Mouse (Mus musculus) gastrocnemius, postnatal 36 days (tissue): Measurements from ENCODE around the gene Ptpdc1. TPM values are rescaled to one million over a fixed set of nuclear protein-coding genes. Genes with fewer than 3 reads are reported as not detected.

ENCODE experiments used
- microRNA-seq, 2 experiments: library from miRNA; unstranded; fragments of <30 nt; microRNA quantifications; one replicate each; pipeline ENCODE4 v1.2.0; 2021
- total RNA-seq, 2 experiments: library from RNA; stranded (reverse); gene quantifications; 2 replicates each; pipeline ENCODE4 v1.2.3; 2021

The Ptpdc1 gene
- total RNA-seq, 2 experiments from 2014 or later: 3.4 to 3.8 TPM

Small RNA genes lying within 50 kb of the gene (microRNA-seq; reads per million reads assigned to microRNA genes)
- 0 reads per million in 2 experiments for gene Gm24111
- 336 to 397 reads per million in 2 experiments for gene Mirlet7a-1
- gene Mirlet7d: 26,425 to 41,008 reads per million in 2 experiments
- 0 reads per million in 2 experiments for gene Mirlet7f-1

Other genes with a start within 250 kb of the Ptpdc1 start
- gene Zfp169, start 112.2 kb downstream of the Ptpdc1 start, total RNA-seq: 1 to 10 TPM; 2.2 to 3.6 TPM
- under 1 TPM in 1 of 2 experiments, not detected in 1; 0.36 TPM for gene A830005F24Rik, start 112.1 kb downstream of the Ptpdc1 start, total RNA-seq
- not detected for gene Barx1, start 37.3 kb upstream of the Ptpdc1 start, total RNA-seq
- gene Phf2, start 245.5 kb upstream of the Ptpdc1 start, total RNA-seq: 10 to 100 TPM; 23.7 to 28.5 TPM